Mouse (Mus musculus) heart, postnatal 36 days (tissue): ENCODE results near the gene Hapln4. TPM values are rescaled to one million over a fixed set of nuclear protein-coding genes. Genes with fewer than 3 reads are reported as not detected.
"Not testable (repeated sequence)": the region's sequence is repeated elsewhere in the genome, so short reads cannot be mapped to it uniquely, and the experiment has no call there.

Experiments used
- DNase-seq, 2 experiments: peaks; one replicate each; pipeline ENCODE4 v3.0.0; 2021 to 2022
- intact Hi-C: fragments of 180-260 bp; cut with DNase I; formaldehyde crosslinking; loops from one replicate; pipeline ENCODE4 v1.15.1; 2025
- total RNA-seq, 2 experiments: library from RNA; stranded (reverse); gene quantifications; 2 replicates each; pipeline ENCODE4 v1.2.3; 2021

The Hapln4 gene
- not detected for total RNA-seq

DNA sequence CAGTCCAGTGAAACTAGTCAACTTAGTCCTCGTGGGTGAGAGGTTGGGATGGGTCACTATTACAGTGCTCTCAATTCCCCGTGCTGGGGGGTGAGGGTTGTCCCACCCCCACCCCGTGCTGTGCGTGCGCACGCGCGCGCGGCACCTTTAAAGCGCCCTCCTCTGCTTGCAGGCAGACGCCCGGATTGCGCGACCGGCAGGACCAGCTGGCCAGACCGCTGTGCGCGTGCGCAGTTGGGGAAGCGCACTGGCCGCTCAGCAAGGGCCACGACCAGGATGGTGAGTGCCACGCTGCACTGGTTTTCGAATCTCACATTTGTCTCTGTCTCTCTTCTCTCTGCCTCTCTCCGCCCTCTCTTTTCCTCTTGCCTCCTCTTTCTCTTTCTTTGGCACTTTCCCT, at the start of gene Hapln4:
Gene Hapln4, plus strand, starts transcription at position 173 of the 400 bp plus-strand sequence.
- intact Hi-C loops = no loop called here
- no peak for DNase-seq

DNA sequence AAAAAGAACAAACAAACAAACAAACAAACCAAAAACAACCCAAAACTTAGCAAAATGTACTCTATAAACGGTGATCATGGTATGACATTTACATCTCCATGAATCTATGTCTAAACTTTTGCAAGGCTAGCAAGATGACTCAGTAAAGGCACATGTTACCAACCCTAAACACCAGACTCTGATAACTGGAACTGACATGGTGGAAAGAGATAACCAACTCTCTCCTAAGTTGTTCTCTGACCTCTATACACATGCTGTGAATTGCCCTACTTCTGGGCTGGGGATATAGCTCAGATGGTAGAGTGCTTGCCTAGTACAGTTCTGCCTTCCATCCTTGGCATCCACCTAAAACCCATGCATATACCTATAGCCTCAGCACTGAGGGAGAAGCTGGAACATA, 45.3 kb upstream of the Hapln4 start:
- no peak for DNase-seq
- intact Hi-C loops = no loop called here

DNA sequence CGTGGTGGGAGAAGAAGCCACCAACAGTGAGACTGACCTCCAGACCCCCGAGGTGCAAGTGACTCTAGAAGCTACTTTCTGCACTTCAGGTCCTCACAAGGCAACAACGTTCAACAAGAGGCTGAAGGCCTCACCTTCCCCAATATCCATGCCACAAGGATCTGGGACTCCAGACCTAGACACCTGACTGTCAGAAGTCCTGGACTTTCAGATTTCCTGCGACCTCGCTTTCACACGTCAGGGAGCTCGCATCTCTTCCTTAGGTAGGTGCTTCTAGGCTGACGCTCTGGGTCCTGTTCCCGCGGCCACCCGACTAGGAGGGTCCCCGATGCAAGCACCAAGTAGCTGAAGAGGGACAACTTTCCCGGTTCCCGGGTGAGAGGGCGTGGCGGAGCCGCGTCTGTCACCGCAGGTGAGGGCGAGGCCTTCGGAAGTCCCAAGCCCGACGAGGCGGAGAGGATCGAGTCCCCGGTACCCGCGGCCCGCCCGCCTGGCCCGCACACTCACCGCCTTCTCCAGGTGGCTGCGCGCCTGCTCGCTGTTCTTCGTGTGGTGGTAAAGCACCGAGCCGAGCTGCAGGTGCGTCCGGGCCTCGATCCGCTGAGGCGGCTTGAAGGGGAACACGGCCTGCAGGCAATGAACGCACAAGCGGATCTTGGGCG, 41.2 kb upstream of the Hapln4 start:
- intact Hi-C loops = no loop called here

DNA sequence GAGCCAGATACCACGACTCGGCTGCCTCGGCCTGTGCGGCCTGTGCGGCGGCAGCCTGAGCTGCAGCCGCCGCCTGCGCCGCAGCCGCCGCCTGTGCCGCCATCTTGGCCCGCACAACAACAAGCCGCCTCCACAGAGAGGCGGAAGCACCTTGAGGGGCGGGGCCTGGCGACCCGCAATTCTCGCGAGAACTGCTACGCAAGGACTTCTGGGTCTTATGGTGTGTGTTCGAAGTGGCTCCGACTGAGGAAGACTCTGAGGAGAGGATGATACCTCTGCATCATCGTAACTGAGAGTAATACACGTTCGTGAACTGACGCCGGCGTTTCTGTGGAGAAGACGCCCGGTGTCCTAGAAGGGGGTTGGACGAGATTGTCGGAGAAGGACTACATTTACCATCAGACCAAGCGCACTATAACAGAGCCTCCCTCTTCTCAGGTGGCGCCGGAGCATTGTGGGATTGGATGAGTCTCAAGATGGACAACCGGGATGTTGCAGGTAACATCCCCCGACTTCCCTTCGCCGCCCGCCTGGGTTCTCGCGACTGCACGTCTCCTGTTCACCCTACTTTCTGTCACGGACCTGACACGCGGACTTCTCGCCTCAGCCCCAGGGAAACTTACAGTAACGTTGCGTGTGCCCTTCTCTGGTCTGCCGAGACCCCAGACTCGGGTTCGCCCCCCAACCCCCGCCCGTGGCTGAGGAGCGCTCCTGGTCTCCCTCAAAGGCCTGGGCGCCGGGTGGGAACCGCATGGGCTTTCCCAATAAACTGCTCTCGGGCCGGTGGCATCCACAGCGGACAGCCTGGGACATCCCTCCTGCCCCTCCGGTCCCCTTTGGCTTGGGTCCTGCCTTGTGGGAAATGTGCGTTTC, 40.4 kb upstream of the Hapln4 start, which contains the start of the genes Mau2 and Sugp1:
Gene Mau2, minus strand, starts transcription at position 152 of the 873 bp plus-strand sequence.
Gene Sugp1, plus strand, starts transcription at position 231 of the 873 bp plus-strand sequence.
- peak; percentile 96 to 99 for DNase-seq
- intact Hi-C loops = no loop called here

More for the DNA sequence above, 41.2 kb upstream of the Hapln4 start:
- DNase-seq = peak in 1 of 2 experiments; percentile 5

DNA sequence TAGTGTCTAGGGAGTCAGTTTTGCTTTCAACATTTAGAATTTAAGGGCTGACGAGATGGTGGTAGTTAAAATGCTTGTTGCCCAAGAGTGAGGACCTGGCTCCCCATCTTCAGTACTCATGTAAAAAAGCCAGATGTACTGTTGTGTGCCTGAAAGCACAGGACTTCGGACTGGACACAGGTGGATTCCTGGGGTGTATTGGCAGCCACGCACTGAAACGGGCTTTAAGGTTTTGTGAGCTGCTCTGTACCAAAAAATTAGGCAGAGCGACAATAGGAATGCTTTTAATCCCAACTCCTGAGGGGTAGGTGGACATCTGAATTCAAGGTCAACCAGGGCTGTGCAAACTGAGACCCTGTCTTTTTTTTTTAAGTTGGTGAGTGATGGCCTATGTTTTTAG, 39.3 kb upstream of the Hapln4 start:
- intact Hi-C loops = no loop called here
- DNase-seq = no peak

DNA sequence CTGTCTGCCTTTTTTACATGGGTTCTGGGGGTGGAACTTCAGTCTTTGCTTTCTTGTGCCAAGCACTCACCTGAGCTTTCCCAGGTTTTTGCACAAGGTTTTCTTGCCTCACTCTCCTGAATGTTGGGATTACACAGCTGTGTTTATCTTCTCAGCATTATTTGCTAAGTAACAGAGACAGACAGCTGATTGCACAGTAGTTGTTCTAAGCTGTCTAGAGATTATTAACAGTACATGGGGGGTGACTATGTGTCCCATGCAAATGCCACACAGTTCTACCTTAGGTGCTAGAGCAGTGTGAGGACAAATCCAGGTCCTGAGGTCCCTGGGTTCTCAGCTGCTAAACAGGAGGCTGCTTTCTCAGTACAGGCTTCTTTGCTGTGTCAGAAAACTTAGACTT, 33.6 kb upstream of the Hapln4 start:
- intact Hi-C loops = no loop called here

DNA sequence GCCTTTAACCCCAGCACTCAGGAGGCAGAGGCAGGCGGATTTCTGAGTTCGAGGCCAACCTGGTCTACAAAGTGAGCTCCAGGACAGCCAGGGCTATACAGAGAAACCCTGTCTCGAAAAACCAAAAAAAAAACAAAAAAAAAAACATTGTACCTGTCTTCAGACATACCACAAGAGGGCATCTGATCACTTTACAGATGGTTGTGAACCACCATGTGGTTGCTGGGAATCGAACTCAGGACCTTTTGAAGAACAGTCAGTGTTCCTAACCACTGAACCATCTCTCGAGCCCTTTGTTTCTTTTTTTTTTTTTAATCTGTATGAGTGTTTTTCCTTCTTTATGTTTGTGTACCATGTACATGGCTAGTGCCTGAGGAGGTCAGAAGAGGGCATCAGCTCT, 32.8 kb upstream of the Hapln4 start:
- intact Hi-C loops, DNase-seq: not testable (repeated sequence)

More for the DNA sequence above, 33.6 kb upstream of the Hapln4 start:
- DNase-seq = no peak

DNA sequence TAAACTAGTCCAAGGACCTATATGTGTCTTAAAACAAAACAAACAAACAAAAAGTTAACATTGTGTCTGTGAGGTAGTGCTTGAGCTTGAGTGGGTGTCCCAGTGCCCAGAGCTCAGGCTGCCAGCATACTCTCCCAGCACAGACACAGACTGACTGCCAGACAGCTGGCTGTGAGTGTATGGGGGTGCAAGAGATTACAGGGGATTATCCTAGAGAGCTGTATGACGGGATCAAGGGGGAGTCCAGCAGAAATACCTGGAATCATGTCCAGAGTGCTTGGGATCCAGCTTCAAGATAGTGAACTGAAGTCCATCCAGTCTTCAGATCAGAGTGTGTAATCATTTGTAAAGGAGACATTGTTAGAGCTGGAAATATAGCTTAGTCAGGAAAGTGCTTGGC, 25.5 kb upstream of the Hapln4 start:
- DNase-seq = no peak
- intact Hi-C loops = no loop called here

DNA sequence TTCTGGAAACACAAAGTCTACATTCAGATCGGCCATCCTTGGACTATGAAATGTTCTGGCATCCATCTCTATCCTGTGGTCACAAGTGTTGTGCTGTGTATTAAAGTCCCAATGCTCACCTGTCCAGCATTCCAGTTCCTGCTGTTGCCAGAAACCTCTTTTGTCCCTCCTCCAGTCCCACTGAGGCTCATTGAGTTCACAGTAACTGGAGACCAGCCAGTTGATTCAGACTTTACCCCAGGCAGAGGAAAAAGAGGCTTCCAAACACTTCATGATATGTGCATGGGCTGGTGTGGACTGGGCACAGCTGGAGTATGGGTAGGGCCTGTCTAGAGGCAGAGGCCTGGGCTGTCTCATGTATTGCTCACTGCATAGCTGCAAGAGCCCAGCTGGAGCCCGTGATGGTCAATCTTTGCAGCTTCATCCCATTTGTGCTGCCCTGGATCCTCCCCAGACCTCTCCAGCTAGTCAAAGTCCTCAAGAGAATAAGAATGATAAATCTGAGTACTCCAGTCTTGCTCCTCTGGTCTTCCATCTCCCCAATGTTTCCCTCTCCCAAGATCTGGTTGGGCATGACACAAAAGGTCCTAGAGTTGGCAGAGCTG, 11.3 kb upstream of the Hapln4 start:
- DNase-seq = no peak

DNA sequence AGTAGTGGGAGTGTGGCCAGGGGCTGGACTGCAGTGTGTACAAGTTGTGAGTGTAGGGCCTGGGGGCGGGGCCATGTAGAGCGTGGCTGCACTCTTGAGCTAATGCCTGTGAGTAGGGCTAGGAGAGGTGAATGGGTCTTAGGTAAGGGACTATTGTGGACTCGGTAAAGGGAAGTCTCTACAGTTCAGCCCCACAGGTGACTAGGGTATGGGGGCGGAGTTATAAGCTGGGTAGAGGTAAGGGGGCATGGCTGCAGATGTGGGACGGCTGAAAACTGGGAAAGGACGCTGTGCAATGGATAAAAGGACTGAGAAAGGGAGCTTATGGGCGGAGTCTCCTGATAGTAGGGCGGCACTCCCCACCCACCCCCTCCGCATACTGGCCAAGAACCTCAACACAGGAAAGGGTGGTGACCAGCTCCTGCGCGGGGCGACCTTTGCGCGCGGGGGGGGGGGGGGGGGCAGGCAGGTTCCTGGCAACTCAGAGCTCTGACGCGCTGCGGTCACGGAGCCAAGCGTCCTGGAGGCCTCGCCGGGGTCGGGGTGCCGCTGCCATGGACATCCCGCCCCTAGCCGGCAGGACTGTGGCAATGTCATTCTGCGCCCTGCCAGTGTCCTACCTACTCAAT, 10.7 kb upstream of the Hapln4 start, which contains the start of gene Tm6sf2:
Gene Tm6sf2, plus strand, starts transcription at position 484 of the 629 bp plus-strand sequence.
- DNase-seq = peak; percentile 43 to 58
- intact Hi-C loops = no loop called here

More for the DNA sequence above, 11.3 kb upstream of the Hapln4 start:
- intact Hi-C loops = no loop called here

DNA sequence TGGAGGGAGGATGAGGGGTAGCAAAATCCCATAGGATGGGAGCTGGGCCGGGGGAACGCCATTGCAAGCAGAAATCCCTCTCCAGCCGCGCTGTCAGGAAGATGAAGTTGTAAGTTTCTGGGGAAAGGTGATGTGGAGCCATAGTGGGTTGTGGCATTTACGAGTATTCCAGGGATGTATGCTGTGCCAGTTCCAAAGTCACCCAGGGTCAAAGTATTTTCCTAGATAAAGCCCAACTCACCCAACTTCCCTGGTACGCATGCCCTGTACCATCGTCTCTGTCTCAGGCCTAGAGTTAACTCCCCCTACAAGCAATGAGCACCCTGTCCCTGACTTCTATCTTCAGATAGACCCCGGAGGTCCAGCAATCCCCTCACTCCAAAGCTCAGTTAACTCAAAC, 10.1 kb upstream of the Hapln4 start:
- DNase-seq = no peak
- intact Hi-C loops = no loop called here

DNA sequence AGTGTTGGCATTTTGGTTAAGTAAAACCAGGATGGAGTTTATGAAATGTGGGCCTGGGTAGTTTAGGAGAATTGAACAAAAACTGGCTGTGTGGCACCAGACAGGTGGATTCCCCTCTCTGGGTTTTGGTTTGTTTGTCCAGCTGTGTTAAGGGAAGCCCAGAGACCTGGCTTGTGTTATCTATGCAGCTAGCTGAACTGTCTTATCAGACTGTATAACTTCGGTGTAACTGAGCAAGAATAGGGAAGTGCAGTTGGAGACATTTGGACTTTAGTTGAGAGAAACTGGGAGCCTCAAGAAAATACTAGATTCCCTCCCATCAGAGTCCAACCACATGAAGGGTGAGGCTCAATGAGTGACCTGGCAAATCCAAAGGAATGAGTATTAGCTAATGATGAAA, 9.6 kb upstream of the Hapln4 start:
- intact Hi-C loops = no loop called here

DNA sequence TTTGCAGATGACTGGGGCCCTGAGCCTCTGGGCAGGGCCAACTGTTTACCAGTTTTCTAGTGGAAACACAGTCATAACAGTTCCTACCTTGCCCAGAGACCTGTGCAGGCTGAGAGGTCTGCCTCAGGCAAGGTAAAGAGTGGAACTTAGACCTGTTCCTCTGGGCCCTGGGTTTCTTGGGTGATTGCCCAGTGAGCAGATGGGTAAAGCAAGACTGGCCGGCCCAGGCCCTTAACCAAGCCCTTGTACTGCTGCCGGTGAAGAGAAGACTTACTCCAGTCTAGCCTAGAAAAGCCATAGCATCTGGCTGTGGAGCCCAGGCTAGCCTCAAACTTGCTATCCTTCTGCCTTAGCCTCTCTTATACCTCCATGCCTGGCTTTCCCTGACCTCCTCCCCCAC, 1.3 kb upstream of the Hapln4 start:
- intact Hi-C loops = no loop called here

More for the DNA sequence above, 9.6 kb upstream of the Hapln4 start:
- no peak for DNase-seq

DNA sequence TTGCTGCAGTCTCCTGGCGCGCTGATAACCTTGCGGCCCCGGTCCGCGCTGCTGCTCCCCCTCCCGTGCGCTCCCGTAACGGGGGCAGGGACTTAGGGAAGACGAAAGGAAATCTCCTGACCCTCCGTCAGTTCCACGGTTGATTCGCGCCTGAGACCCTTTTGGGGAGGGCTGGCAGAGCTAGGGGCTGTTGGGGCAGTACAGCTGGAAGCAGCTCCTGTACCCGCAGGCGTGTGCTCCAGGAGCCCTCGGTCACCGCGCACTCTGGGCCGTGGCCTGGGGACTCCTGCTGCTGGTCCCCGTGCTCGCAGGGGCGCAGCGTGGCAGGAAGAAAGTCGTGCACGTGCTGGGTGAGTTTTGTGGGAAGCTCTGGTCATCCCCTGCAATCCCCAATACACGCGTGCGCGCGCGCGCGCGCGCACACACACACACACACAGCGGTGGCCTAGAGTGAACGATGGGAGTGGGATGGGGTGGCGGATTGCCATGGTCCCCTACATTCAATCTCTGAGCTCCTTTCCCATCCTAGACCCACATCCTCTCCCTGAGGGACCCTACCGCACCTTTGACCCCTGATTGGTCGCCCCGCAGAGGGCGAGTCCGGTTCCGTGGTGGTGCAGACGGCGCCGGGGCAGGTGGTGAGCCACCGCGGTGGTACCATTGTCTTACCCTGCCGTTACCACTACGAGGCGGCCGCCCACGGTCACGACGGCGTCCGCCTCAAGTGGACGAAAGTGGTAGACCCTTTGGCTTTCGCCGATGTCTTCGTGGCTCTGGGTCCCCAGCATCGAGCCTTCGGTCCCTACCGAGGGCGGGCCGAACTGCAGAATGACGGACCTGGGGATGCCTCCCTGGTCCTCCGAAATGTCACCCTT, 1.2 kb downstream of the Hapln4 start:
- no peak for DNase-seq
- intact Hi-C loops = no loop called here

More for the DNA sequence above, 1.3 kb upstream of the Hapln4 start:
- DNase-seq = no peak

DNA sequence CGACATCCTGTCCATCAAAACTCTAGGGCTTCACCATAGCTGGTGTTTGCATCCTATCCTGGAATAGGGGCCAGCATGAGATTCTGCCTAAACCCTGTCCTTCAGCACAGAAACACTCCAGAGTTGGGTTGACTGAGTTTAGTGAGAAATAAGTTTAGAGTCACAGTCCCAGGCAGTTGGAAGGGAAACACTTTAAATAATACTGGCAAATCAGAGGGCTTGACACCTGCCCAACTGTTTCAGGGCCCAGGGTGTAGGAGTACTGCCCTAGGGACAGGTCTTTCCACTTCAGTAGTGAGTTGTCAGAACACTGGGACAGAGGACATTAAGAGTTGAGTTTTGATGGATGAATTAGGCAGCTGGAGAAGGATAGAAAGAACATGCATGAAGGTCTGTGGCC, 2.9 kb downstream of the Hapln4 start:
- no peak for DNase-seq
- intact Hi-C loops = no loop called here

DNA sequence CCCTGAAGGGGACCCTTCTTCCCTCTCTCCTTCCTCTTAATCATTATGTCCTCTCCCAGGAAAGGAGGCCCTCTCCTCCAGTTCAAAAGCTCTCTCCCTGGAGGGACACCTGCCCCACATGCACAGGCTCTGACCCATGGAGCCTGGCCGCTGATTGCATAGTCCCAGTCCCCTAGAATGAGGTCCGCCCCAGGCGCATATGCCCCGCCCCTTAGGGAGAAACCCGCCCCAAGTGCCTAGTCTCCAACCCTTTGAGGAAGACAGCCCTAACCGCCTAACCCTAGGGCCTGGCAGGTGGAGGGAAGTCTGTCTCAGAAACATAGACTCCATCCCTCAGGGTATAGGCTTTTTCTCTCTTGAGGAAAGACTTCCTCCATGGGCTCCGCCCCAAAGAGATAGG, 4.0 kb downstream of the Hapln4 start:
- intact Hi-C loops = no loop called here

DNA sequence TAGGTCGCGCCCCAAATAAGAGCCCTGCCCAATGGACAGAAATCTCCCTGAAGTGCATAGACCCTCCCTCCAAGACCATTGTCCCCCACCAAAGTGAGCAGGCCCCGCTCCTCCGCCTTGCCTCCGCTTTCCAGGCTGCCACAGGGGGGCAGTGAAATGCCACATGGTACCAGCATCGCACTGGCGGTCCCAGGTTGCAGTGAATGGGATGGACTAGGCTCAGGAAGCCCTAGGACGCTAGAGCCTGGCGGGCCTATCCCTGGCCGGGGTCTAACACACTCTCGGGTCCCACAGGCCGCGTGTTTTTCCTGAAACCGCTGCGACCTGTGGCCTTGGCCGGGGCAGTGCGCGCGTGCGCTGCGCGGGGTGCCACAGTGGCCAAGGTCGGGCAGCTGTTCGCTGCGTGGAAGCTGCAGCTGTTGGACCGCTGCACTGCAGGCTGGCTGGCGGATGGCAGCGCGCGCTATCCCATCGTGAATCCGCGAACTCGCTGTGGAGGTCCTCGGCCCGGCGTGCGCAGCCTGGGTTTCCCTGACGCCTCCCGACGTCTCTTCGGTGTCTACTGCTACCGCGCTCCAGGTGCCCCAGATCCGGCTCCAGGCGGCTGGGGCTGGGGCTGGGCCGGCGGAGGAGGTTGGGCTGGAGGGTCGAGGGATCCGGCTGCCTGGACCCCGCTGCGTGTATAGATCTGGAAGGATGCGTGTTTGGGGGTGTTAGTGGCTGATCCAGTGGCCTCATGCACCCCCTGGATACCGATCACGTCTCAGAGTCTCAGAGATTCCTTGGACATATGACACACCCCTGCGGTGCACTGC, 4.8 kb downstream of the Hapln4 start:
- peak; percentile 21 to 26 for DNase-seq
- intact Hi-C loops = loop anchor here (1.0 kb wide), 2 partner anchors 78 to 135 kb away; no protein-coding TSS in a partner anchor

More for the DNA sequence above, 4.0 kb downstream of the Hapln4 start:
- DNase-seq = no peak

DNA sequence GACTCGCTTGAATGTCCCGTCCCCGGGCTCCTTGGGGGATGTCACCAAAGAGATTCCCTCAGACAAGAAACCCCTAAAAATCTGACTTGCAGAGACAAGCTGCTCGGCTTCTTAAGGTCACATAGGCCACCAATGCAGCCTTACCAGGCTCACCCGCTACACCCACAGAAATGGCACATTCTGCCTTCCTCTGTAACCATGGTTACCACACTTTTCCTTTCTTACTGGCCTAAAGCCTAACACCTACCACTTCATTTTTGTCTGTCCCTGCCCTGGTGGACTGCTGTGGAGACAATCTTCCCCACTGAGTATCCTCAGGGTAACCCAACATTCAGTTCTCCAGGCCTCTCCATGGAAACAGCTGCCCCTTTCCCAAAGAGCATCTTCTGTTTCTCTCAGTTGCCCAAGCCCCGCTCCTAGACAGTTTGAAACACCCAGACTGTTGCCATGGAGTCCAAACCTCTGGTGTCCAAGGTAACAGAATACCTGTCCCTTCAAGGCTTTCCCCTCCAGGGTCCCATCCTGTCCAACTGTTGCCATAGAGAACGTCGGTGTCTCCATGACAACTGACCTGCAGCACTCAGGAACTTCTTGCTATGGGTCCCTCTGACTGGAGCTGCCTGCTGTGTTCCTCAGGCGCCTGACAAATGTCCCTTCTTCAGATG, 6.2 kb downstream of the Hapln4 start:
- no peak for DNase-seq
- intact Hi-C loops = no loop called here
